Comparison of ENCODE assay signal across 8 mouse cellular contexts in genomic region chr7:31150566-31151300, GRCm38 (mm10). TPM values are rescaled to one million over a fixed set of nuclear protein-coding genes. Genes with fewer than 3 reads are reported as not detected.
DNase-seq lines count a peak whose midpoint lies in the region; ATAC-seq and TF ChIP-seq lines count a peak whose summit lies in the region.

No protein-coding gene starts in this region.

- peaks cover 4% of the 10 kb centered on the region for H3K4me1 ChIP-seq in ES-Bruce4 (ENCODE audit: control insufficient read depth, insufficient read depth, low read length)
- H3K4me1 ChIP-seq in forebrain, embryonic 15.5 days, result peaks cover 34% of the 10 kb centered on the region
- peaks cover 13% of the 10 kb centered on the region for H3K4me1 ChIP-seq in lung, adult 2 months (ENCODE audit: control insufficient read depth, insufficient read depth, low read length)
- peaks cover 49% of the 10 kb centered on the region for H3K4me1 ChIP-seq in neural tube, embryonic 15.5 days

- no peaks in the 10 kb centered on the region for H3K9me3 ChIP-seq in ES-Bruce4 (replicated peaks; ENCODE audit: control insufficient read depth, insufficient read depth, low read length, poor library complexity, severe bottlenecking)
- no peaks in the 10 kb centered on the region for H3K9me3 ChIP-seq in forebrain, embryonic 15.5 days
- H3K9me3 ChIP-seq in neural tube, embryonic 15.5 days (replicated peaks), result no peaks in the 10 kb centered on the region

- intact Hi-C loops in heart, postnatal 25 days (cut with DNase I), result no loop called here

- TF ChIP-seq POLR2A in ES-Bruce4 (IDR thresholded peaks at IDR 0.05; ENCODE audit: insufficient read depth, low read length), result no peak
- peak; percentile 67; the same call in 1 of the 2 replicates for TF ChIP-seq POLR2A in lung, adult 2 months (IDR thresholded peaks at IDR 0.05; ENCODE audit: borderline replicate concordance, extremely low read depth, low read depth, low read length)

- peak overlapping the region; percentile 95 for H3K4me3 ChIP-seq in ES-Bruce4 (ENCODE audit: low read depth, low read length)
- peak overlapping the region; percentile 86 for H3K4me3 ChIP-seq in forebrain, embryonic 15.5 days
- peak overlapping the region; percentile 97 for H3K4me3 ChIP-seq in layer of hippocampus, adult 2 months
- peak overlapping the region; percentile 88 for H3K4me3 ChIP-seq in lung, adult 2 months (replicated peaks; ENCODE audit: extremely low read depth, low read depth, low read length)
- H3K4me3 ChIP-seq in neural tube, embryonic 15.5 days (replicated peaks), result peak overlapping the region; percentile 76

- no peaks in the 10 kb centered on the region for H3K27me3 ChIP-seq in ES-Bruce4 (ENCODE audit: control insufficient read depth, insufficient read depth, low read length, poor library complexity, severe bottlenecking)
- H3K27me3 ChIP-seq in forebrain, embryonic 15.5 days, result no peaks in the 10 kb centered on the region
- H3K27me3 ChIP-seq in neural tube, embryonic 15.5 days (replicated peaks), result no peaks in the 10 kb centered on the region

- H3K9ac ChIP-seq in ES-Bruce4 (ENCODE audit: low read depth, poor library complexity, severe bottlenecking), result peak overlapping the region; percentile 94
- H3K9ac ChIP-seq in forebrain, embryonic 15.5 days (replicated peaks), result peak overlapping the region; percentile 98
- H3K9ac ChIP-seq in neural tube, embryonic 15.5 days (replicated peaks), result peak overlapping the region; percentile 99

- WGBS in forebrain, embryonic 15.5 days, result under 1% methylated on average over 61 of the region's 63 CpGs
- under 1% methylated on average over 63 of the region's 63 CpGs for WGBS in lung, adult 2 months
- WGBS in neural tube, embryonic 15.5 days, result under 1% methylated on average over 63 of the region's 63 CpGs

- TF ChIP-seq CTCF in ES-Bruce4 (IDR thresholded peaks at IDR 0.05; ENCODE audit: low read depth, low read length), result no peak
- no peak for TF ChIP-seq CTCF in layer of hippocampus, adult 2 months (conservative IDR thresholded peaks at IDR 0.05)
- no peak for TF ChIP-seq CTCF in lung, adult 2 months (IDR thresholded peaks at IDR 0.05; ENCODE audit: insufficient read depth, low read length)

- peak; percentile 87 for DNase-seq in cerebellum, adult 11 months
- DNase-seq in heart, postnatal 25 days (ENCODE audit: low spot score), result peak; percentile 90
- peak; percentile 88 to 89 for DNase-seq in layer of hippocampus, adult 2 months (ENCODE audit: low spot score in 2 of 2)
- peak; percentile 91 for DNase-seq in lung, adult 2 months
- peak; percentile 94 for DNase-seq in testis, postnatal 10 days (ENCODE audit: low spot score)

- H3K36me3 ChIP-seq in ES-Bruce4 (ENCODE audit: control insufficient read depth, insufficient read depth, low read length, poor library complexity, severe bottlenecking), result no peaks in the 10 kb centered on the region
- no peaks in the 10 kb centered on the region for H3K36me3 ChIP-seq in forebrain, embryonic 15.5 days
- no peaks in the 10 kb centered on the region for H3K36me3 ChIP-seq in neural tube, embryonic 15.5 days

- peak overlapping the region; percentile 60 for H3K4me2 ChIP-seq in forebrain, embryonic 15.5 days (replicated peaks)
- peak overlapping the region; percentile 83 for H3K4me2 ChIP-seq in neural tube, embryonic 15.5 days

- H3K27ac ChIP-seq in ES-Bruce4 (ENCODE audit: insufficient read depth, low read length), result peak overlapping the region; percentile 88
- peak overlapping the region; percentile 96 for H3K27ac ChIP-seq in forebrain, embryonic 15.5 days (replicated peaks)
- H3K27ac ChIP-seq in layer of hippocampus, adult 2 months, result peak overlapping the region; percentile 99
- peak overlapping the region; percentile 99 for H3K27ac ChIP-seq in neural tube, embryonic 15.5 days (replicated peaks)

- ATAC-seq in forebrain, embryonic 15.5 days (replicated peaks), result peak; percentile 80
- ATAC-seq in neural tube, embryonic 15.5 days (ENCODE audit: low FRiP score), result peak; percentile 87

- no peak for TF ChIP-seq EP300 in ES-Bruce4 (IDR thresholded peaks at IDR 0.05; ENCODE audit: insufficient read depth, low read depth, low read length)

RNA-seq across cellular contexts. Expression of gene Gramd1a, which starts 5.0 kb away (rescaled TPM):
- 52.0 and 54.9 TPM in 2 replicates for polyA plus RNA-seq in ES-Bruce4 (2011; ENCODE audit: insufficient read depth, insufficient read length, low read depth, missing spikeins)
- 246 TPM in 2 replicates for polyA plus RNA-seq in forebrain, embryonic 15.5 days (2015; fragmentation: Nextera tagmentation; extraction: Ambion mirVana)
- 10 to 100 TPM; 25.7 to 30.0 TPM for total RNA-seq in heart, postnatal 25 days (2021)
- 100 to 1,000 TPM; 118 to 124 TPM for total RNA-seq in layer of hippocampus, adult 2 months (2021)
- polyA plus RNA-seq in lung, adult 2 months (2012; rRNA removed), result 103 and 113 TPM in 2 replicates
- polyA plus RNA-seq in neural tube, embryonic 15.5 days (2015; fragmentation: Nextera tagmentation; extraction: Ambion mirVana), result 174 and 212 TPM in 2 replicates

RNA-seq across cellular contexts. Expression of gene Scn1b, which starts 23.9 kb away (rescaled TPM):
- polyA plus RNA-seq in ES-Bruce4 (2011; ENCODE audit: insufficient read depth, insufficient read length, low read depth, missing spikeins), result 26.1 and 27.5 TPM in 2 replicates
- polyA plus RNA-seq in forebrain, embryonic 15.5 days (2015; fragmentation: Nextera tagmentation; extraction: Ambion mirVana), result 4.3 and 4.4 TPM in 2 replicates
- total RNA-seq in heart, postnatal 25 days (2021), result 10 to 100 TPM; 21.2 to 21.8 TPM
- 100 to 1,000 TPM; 585 to 611 TPM for total RNA-seq in layer of hippocampus, adult 2 months (2021)
- 26.6 and 43.9 TPM in 2 replicates for polyA plus RNA-seq in lung, adult 2 months (2012; rRNA removed)
- polyA plus RNA-seq in neural tube, embryonic 15.5 days (2015; fragmentation: Nextera tagmentation; extraction: Ambion mirVana), result 21.1 and 24.8 TPM in 2 replicates

RNA-seq across cellular contexts. Expression of gene Hpn, which starts 35.6 kb away (rescaled TPM):
- 27.6 and 28.7 TPM in 2 replicates for polyA plus RNA-seq in ES-Bruce4 (2011; ENCODE audit: insufficient read depth, insufficient read length, low read depth, missing spikeins)
- polyA plus RNA-seq in forebrain, embryonic 15.5 days (2015; fragmentation: Nextera tagmentation; extraction: Ambion mirVana), result 0.36 TPM in 1 of 2 replicates, not detected in the other
- total RNA-seq in heart, postnatal 25 days (2021), result 1 to 10 TPM; 2.1 to 3.4 TPM
- total RNA-seq in layer of hippocampus, adult 2 months (2021), result 1 to 10 TPM; 2.9 to 7.1 TPM
- polyA plus RNA-seq in lung, adult 2 months (2012; rRNA removed), result 30.1 and 34.5 TPM in 2 replicates
- 0.50 and 4.0 TPM in 2 replicates for polyA plus RNA-seq in neural tube, embryonic 15.5 days (2015; fragmentation: Nextera tagmentation; extraction: Ambion mirVana)

Comparison
In these comparisons a context has a peak if more than half of its experiments do, and no peak if none do; other contexts are left out.
1. Peak in every context shown above with its lines: DNase-seq, ATAC-seq, H3K4me3 ChIP-seq and H3K27ac ChIP-seq.